Mouse (Mus musculus): ENCODE results near the gene Alkbh3.

Gene Alkbh3

GRCm38 (mm10) chr2:94010335-94011291 is at the start of gene Alkbh3:
Gene Alkbh3 (minus strand): TSS chr2:94010807.
- peak; percentile 72 for DNase-seq (ENCODE audit: extremely low spot score, low read depth, low spot score)

GRCm38 (mm10) chr2:94059459-94059858 is 48.9 kb upstream of the Alkbh3 start:
- DNase-seq (ENCODE audit: extremely low spot score, low read depth, low spot score) = no peak

DNA sequence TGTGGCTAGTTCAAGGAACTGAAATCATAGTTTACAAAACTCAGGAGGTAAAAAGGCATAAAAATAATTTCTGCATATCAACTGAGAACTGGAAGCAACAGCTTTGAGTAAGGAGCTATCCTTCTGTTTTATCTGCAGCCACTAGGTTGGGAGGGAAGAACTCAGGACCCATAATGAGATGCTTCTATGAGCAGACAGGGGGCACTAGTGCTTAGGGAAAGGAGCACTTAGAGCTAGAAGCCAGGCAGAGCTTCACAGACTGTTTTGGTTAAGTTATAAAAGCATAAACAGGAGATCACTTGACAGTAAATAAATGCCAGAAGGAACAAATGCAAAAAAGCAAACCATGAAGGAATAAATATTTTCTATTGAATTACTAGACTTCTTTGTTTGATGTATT is 44.2 kb upstream of the Alkbh3 start:
- DNase-seq (ENCODE audit: extremely low spot score, low read depth, low spot score) = no peak

DNA sequence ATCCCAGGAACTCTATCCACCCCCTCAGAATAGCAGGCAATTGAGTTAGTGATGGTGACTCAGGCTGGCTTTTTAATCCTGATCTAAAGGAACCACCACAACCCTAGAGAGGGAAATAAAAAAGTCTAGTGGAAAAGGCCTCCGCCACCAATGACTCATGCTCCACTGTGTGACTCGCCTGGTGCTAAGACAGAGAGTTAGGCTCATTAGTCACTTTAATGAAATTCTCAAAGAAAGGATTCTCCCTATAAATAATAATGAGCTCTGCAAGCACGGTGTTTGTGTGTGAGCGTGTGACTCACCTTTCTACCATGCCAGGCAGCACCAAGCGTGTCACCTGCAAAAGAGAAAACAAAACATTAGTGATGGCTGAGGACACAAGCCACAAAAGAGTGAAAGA is 41.3 kb upstream of the Alkbh3 start:
- DNase-seq (ENCODE audit: extremely low spot score, low read depth, low spot score) = no peak

GRCm38 (mm10) chr2:94050901-94051300 is 40.3 kb upstream of the Alkbh3 start:
- DNase-seq (ENCODE audit: extremely low spot score, low read depth, low spot score) = no peak

GRCm38 (mm10) chr2:94049471-94050176 is 39.0 kb upstream of the Alkbh3 start:
- no peak for DNase-seq (ENCODE audit: extremely low spot score, low read depth, low spot score)

DNA sequence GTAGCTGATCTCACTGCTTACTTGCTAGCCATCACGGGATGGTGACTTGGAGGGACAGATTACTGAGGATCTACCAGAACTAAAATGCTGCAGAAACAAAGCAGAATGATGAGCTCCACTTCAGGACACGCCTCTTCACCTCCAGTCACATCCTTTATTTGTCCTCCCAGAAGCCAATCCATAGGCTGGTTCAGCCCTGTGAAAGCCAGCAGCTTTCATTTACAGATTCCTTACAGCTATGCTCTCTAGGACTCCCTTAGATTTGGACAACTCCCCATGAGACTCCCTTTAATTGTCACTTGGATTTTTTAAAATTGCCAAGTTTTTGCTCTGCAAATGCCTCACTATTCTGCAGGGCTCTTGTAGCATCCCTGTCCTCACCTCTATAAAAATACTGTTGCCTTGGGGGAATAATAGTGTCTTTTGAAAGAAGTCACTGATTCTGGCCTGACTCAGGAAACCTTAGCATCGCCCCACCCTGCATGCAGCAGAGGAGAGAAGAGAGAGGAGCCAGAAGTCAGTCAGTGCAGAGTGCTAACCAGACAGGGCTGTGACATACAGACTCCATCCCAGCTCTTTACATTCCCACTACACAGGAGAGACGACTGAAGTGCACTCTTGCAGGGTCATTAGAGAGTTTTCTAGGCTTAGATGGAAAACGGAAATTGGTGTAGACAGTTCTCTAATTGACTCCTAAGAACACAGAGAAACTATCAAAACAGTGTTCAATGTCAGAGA is 38.3 kb upstream of the Alkbh3 start:
- DNase-seq (ENCODE audit: extremely low spot score, low read depth, low spot score) = no peak

- DNase-seq (ENCODE audit: extremely low spot score, low read depth, low spot score) = no peak
These were observed 37.7 kb upstream of the Alkbh3 start for GRCm38 (mm10) chr2:94048271-94048670.

- DNase-seq (ENCODE audit: extremely low spot score, low read depth, low spot score) = no peak
These were observed 34.9 kb upstream of the Alkbh3 start for GRCm38 (mm10) chr2:94045411-94046090.

DNA sequence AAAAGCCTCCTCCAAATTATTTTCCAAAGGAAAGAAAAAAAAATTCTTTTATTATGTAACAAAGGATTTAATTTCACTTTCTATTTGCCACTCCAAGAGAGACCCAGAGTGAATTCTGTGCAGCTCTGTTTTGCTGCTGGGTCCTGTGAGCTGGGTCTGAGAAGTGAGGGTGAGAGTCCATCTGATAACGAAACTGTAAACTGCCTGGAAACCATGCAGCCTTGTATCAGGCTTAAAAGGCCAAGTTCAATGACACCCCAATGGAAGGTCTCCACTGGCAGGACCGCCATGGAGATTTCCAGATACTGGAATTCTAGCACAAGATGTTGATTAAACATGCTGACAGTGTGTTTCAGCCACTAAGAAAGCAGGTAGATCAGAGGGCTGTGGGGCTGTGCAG is 33.6 kb upstream of the Alkbh3 start:
- no peak for DNase-seq (ENCODE audit: extremely low spot score, low read depth, low spot score)

DNA sequence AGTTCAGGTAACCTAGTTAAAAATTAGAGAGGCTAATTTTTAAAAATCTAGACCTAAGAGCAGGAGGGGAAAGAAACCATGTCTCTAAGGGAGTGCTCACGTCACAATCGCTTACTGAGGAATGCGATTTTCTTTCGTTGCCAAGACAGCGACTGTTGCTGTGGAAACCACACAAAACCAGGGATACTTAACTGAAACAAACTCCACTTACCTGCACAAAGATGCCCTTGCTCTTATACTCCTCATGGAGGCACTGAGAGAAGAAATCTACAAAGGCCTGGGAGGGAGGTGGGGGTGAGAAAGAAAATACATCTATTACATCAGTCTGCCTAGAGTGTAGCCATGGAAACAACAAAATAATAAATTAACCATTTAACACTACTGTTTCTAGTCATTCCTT is 33.1 kb upstream of the Alkbh3 start:
- no peak for DNase-seq (ENCODE audit: extremely low spot score, low read depth, low spot score)

GRCm38 (mm10) chr2:94042461-94042860 is 31.9 kb upstream of the Alkbh3 start:
- no peak for DNase-seq (ENCODE audit: extremely low spot score, low read depth, low spot score)

DNA sequence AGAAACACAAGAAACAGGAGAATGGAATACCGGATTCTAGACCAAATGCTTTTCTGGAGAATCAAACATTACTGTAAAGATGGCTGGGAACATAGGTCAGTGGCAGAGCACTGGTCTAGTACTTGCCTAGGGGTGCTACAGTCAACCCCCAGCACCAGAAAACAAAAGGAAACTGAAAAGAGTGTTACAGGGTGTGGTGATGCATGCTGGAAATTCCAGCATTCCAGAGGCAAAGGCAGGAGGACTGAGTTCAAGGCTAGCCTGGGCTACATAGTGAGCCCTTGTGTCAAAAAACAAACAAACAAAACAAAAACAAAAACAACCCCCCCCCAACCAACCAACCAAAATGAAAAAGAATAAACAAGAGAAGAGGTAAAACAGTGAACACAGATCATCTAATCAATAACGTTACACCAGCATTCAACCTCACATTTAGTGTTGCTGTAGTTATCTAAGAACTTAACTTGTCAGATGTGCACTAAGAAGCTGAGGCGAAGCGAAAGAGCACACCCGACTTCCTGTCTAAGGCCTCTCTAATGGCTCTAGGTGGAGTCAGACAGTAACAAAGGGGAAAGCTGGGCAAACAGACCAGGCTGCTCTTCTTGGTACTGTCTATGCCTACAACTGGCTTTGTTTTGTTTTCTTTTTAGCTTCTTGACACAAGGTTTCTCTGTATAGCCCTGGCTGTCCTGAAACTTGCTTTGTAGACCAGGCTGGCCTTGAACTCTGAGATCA is 30.0 kb upstream of the Alkbh3 start:
- DNase-seq (ENCODE audit: extremely low spot score, low read depth, low spot score) = no peak

- DNase-seq (ENCODE audit: extremely low spot score, low read depth, low spot score) = no peak
These were observed 25.1 kb upstream of the Alkbh3 start for GRCm38 (mm10) chr2:94035428-94036331.

DNA sequence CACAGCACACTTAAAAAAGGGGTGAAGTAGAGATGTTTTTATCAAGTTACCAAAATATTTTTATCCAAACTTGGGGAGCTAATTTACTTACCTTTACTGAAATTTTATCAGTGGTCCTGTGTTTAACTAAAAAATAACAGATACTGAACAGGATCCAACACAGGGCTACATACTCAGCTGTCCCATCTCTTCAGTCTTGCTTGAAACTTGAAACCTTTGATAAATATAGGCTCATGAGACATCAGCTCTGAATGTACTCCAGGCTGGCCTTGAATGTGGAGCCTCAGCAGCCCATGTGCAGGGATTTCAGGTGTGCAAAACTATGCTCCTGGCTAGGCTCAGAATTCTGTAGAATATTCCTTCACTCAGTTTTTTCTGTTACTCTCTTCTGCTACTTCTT is 20.0 kb upstream of the Alkbh3 start:
- no peak for DNase-seq (ENCODE audit: extremely low spot score, low read depth, low spot score)

DNA sequence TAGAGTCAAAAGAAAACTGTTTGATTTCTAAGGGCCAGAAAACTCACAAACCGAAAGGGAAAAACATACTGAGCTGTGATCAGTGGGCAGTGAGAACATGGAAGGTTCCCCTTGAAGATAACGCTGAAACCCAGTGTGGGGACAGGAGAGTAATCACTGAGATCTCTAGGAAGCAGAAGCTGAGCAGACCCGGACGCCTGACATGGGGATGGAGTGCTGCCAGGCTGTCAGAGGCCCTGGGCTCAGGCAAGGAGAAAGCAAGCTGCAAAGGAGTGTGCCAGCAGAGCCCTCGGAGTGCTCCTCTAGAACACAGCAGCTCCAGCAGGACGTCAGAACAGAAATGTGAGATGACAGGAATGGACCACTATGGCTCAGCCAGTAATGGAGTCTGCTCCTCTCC is 14.0 kb upstream of the Alkbh3 start:
- DNase-seq (ENCODE audit: extremely low spot score, low read depth, low spot score) = no peak

GRCm38 (mm10) chr2:94002331-94002730 is 8.3 kb downstream of the Alkbh3 start:
- DNase-seq (ENCODE audit: extremely low spot score, low read depth, low spot score) = peak; percentile 71

- DNase-seq (ENCODE audit: extremely low spot score, low read depth, low spot score) = no peak
These were observed 8.7 kb downstream of the Alkbh3 start for GRCm38 (mm10) chr2:94001918-94002317.

- no peak for DNase-seq (ENCODE audit: extremely low spot score, low read depth, low spot score)
These were observed 9.2 kb downstream of the Alkbh3 start for GRCm38 (mm10) chr2:94001411-94001810.

Data from hindlimb bud, embryonic 11.5 days (tissue).